Mouse (Mus musculus) adrenal gland, postnatal 4 days (tissue): ENCODE measurements around the gene Ssh1. TPM values are rescaled to one million over a fixed set of nuclear protein-coding genes. Genes with fewer than 3 reads are reported as not detected.

Experiments
- DNase-seq, 2 experiments: peaks; one replicate each; pipeline ENCODE4 v3.0.0; 2021 to 2022; ENCODE audit warnings: low spot score in 2 of 2, mixed read lengths in 2 of 2
- total RNA-seq, 2 experiments: library from RNA; stranded (reverse); gene quantifications; 2 replicates each; pipeline ENCODE4 v1.2.3; 2021

Ssh1 gene
- total RNA-seq, 2 experiments from 2014 or later = 25.0 to 27.4 TPM

GRCm38 (mm10) chr5:113899543-113899942, 94.2 kb downstream of the Ssh1 start:
- DNase-seq = no peak

DNA sequence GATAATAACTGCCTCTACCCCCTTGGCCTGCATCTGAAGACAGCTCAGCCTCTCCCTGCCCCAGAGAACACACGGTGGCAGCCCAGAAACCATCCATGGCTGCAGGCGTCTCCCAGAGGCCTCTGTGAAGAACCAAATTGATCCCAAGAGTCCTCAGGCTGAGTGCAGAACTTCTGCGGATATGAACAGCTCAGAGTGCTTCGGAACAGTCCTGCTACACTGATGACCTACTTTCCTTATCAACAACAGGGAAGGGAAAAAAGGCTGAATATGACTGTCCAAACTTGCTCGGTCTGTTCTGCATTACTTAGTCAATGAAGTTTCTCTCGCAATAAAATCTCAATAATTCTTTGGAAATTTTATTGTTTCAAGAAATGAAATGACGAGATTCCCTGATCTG, 101.7 kb downstream of the Ssh1 start:
- DNase-seq = no peak

GRCm38 (mm10) chr5:113890874-113891273, 102.8 kb downstream of the Ssh1 start:
- no peak for DNase-seq

DNA sequence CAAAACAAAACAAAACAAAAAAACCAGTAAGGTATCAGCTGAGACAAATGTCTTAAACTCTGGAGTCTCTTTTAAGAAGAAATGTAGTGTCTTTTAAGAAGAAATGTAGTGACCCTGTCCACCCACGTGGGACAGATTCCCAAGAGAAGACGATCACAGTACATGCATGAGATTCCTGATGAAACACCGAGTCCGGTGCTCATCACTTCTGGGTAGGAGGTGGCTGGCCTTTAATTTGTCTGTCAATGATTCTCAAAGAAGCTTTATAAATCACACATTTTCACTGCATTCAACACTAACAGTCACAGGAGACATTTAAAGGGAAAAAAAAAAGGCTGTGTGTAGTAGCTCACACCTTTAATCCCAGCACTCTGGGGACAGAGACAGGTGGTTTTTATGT, 103.8 kb downstream of the Ssh1 start:
- DNase-seq = no peak

DNA sequence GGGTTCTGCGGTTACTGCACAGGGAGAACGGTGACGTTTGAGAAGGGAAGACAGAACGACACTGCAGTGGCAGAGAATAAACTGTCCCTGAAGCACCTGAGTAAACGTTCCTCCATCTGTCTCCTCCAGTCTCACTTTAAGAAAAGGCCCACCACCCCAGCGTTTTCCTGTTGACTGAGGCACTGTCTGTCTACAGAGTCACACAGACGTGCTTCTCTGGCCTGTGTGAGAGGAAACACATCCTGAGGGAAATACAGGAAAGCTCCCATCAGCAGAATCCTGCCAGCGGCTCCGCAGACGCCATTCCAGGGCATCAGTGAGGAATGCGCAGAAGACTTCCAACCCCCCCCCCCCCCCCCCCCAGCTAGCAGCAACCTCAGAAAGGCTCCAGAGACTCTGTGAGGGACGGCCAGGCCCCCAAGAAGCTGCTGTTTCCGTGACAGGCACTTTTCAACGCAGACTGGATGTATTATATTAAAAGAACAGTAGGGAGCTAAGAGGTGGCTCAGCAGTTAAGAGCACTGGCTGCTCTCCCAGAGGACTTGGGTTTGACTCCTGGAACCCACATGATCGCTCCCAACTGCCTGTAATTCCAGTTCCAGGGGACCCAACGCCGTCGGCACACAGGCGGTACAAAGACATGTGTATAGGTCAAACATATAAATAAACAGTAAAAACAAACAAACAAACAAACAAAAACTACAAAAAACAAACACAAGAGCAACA, 104.3 kb downstream of the Ssh1 start:
- no peak for DNase-seq

DNA sequence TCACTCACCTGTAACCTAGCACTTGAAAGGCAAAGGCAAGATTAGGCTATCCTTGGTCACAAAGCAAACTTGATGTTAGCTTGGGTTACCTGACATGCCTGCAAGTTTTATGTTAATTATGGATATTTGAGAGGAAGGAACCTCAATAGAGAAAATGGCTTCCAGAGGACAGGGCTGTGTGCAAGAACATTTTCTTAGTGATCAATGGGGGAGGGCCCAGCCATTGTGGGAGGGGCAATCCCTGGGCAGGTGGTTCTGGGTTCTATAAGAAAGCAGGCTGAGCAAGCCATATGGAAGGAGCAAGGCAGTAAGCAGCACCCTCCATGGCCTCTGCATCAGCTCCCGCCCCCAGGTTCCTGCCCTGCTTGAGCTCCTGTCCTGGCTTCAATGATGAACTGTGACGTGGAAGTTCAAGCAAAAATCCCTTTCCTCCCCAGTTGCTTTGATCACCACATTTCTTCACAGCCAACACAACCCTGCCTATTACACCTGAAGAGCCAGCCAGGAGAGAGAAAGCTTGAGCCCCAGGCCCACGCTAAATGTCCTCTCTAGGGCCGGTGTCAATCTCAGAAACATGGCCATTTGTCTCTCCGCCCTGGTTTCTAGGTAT, 105.4 kb downstream of the Ssh1 start:
- no peak for DNase-seq

DNA sequence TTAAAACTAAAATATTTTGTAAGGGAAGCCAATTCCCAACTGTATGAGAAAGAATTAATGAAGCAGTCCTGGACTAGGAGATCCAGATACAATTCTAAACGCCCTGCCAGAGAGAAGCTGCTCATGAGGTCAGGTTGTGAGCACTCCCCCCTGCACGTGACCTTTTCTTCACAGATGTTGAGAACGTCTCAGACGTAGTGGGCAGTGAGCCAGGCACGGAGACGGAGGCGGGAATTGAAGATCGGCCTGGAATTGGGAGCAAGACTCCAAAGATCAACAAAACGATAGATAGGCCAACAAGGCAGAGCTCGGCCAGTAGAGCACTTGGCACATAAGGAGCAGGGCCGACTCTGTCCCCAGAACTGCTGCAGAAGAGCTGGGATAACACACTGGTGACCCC, 106.6 kb downstream of the Ssh1 start:
- DNase-seq = no peak

Other genes with a start within 250 kb of the Ssh1 start
- 10 to 100 TPM; 48.2 to 53.9 TPM for gene Sart3, start 221.4 kb downstream of the Ssh1 start, total RNA-seq
- 100 to 1,000 TPM; 417 to 454 TPM for gene Iscu, start 221.1 kb downstream of the Ssh1 start, total RNA-seq
- 10 to 100 TPM; 24.5 to 25.2 TPM for gene Tmem119, start 193.4 kb downstream of the Ssh1 start, total RNA-seq
- 1 to 10 TPM; 3.2 to 4.3 TPM for gene Selplg, start 161.2 kb downstream of the Ssh1 start, total RNA-seq
- gene Coro1c, start 85.1 kb downstream of the Ssh1 start, total RNA-seq = 100 to 1,000 TPM in 1 of 2 experiments, 10 to 100 TPM in 1; 99.1 to 105 TPM
- gene Dao, start 9.8 kb upstream of the Ssh1 start, total RNA-seq = 10 to 100 TPM in 1 of 2 experiments, under 1 TPM in 1; 0.51 to 16.1 TPM
- 10 to 100 TPM; 40.3 to 41.2 TPM for gene Usp30, start 71.6 kb upstream of the Ssh1 start, total RNA-seq
- gene Svop, start 97.7 kb upstream of the Ssh1 start, total RNA-seq = 1 to 10 TPM; 6.2 to 7.5 TPM
- gene Alkbh2, start 134.3 kb upstream of the Ssh1 start, total RNA-seq = 10 to 100 TPM in 1 of 2 experiments, 1 to 10 TPM in 1; 7.9 to 12.9 TPM
- gene Ung, start 136.5 kb upstream of the Ssh1 start, total RNA-seq = 10 to 100 TPM; 15.3 to 17.0 TPM
- gene Acacb, start 152.6 kb upstream of the Ssh1 start, total RNA-seq = 10 to 100 TPM; 25.6 to 31.5 TPM